Mouse (Mus musculus): ENCODE measurements around the gene Nav2.

GRCm38 (mm10) chr7:49246240-49246578 lies 337.7 kb downstream of the Nav2 start:
- TF ChIP-seq CTCF (conservative IDR thresholded peaks at IDR 0.05; ENCODE audit: low read length) = no peak
- TF ChIP-seq NANOG (IDR thresholded peaks at IDR 0.05; ENCODE audit: borderline replicate concordance, low read length) = no peak

Measured in E14TG2a.4 (cell line).